Mouse (Mus musculus) kidney, postnatal 0 days (tissue): Measurements from ENCODE around the gene Nr3c2. TPM values are rescaled to one million over a fixed set of nuclear protein-coding genes. Genes with fewer than 3 reads are reported as not detected.

ENCODE experiments used
- ATAC-seq: fragments of 200-750 bp; cut with Nextera tagmentation; replicated peaks from 2 replicates; pipeline ENCODE4 v1.8.0; 2017; ENCODE audit warnings: low read depth, moderate number of reproducible peaks, moderate TSS enrichment, moderate library complexity; ENCODE audit not compliant: low FRiP score
- DNase-seq: peaks from one replicate; pipeline ENCODE4 v3.0.0-alpha.2; 2016; ENCODE audit warnings: low spot score
- H3K27ac ChIP-seq: fragments of 300-500 bp; sonication (generic); 2 replicates; pipeline ENCODE4 v1.5.1; 2014; ENCODE audit warnings: mild to moderate bottlenecking
- H3K27me3 ChIP-seq: fragments of 300-500 bp; sonication (generic); 2 replicates; pipeline ENCODE4 v1.6.1; 2014; ENCODE audit warnings: low read length, mixed read lengths; ENCODE audit not compliant: insufficient read depth
- H3K36me3 ChIP-seq: fragments of 300-500 bp; sonication (generic); 2 replicates; pipeline ENCODE4 v1.6.1; 2014; ENCODE audit warnings: low read length, mixed read lengths; ENCODE audit not compliant: insufficient read depth
- H3K4me1 ChIP-seq: fragments of 300-500 bp; sonication (generic); replicated peaks from 2 replicates; pipeline ENCODE4 v1.6.1; 2014; ENCODE audit warnings: antibody characterized with exemption, low read length, mixed read lengths; ENCODE audit not compliant: insufficient read depth
- H3K4me2 ChIP-seq: fragments of 300-500 bp; sonication (generic); 2 replicates; pipeline ENCODE4 v1.6.1; 2014; ENCODE audit warnings: mild to moderate bottlenecking, low read length, moderate library complexity, mixed read lengths
- H3K4me3 ChIP-seq: fragments of 300-500 bp; sonication (generic); replicated peaks from 2 replicates; pipeline ENCODE4 v1.5.1; 2014; ENCODE audit warnings: low read depth, low read length
- H3K9ac ChIP-seq: fragments of 300-500 bp; sonication (generic); 2 replicates; pipeline ENCODE4 v1.6.1; 2014; ENCODE audit warnings: low read depth, low read length
- H3K9me3 ChIP-seq: fragments of 300-500 bp; sonication (generic); replicated peaks from 2 replicates; pipeline ENCODE4 v1.6.1; 2016; ENCODE audit warnings: low read length, inconsistent platforms, mixed read lengths
- CTCF ChIP-seq: IDR thresholded peaks from 2 replicates; pipeline ENCODE4 v1.5.1; 2016; ENCODE audit warnings: antibody characterized with exemption, low read depth, mild to moderate bottlenecking, moderate library complexity
- WGBS: fragments of 180-500 bp; shearing (Covaris S2); extraction: QIAGEN DNeasy Blood & Tissue Kit; methylation state at CpG from one replicate; pipeline ENCODE4 v1.1.7; 2014; 5-methylcytosine and 5-hydroxymethylcytosine counted together
- polyA plus RNA-seq: library from polyadenylated mRNA; unstranded; fragments of >200 nt; fragmentation: Nextera tagmentation; extraction: Ambion mirVana; gene quantifications from 2 replicates; pipeline ENCODE4 v1.2.1, GENCODE M21; 2015

The Nr3c2 gene
- polyA plus RNA-seq, 1 experiment from 2014 or later: 8.3 TPM

DNA sequence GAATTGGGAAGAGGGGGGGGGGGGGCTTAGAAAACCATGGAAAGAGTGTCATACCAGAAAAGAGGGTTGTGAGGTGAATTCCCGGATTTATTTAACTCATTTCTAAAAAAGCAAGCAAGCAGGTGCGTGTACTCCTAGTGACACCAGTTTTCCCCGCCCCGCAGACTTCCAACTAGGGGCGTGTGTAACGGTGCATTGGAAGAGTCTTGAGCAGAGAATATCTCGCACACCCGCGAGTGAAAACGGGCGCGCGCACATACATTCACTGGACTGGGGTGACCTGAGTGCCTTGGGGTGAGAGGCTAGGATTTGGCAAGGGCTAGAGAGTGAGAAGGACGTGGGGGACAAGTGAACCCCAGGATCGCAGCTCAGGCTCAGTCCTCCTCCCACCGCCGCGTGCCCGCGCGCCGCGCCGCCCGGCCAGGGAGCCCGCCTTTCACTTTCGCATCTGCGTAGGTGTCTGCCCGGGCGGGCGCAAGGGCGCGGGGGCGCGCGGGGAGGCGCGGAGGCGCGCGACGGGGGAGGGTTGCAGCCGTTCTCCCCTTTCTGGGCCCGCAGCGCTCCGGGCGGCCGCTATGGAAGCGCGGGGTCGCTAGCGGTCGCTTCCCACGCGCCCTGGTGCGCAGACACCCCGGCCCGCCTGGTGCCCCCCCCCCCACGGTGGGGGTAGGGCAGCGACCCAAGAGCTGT is 376 bp upstream of the Nr3c2 start:
- ATAC-seq (peak; percentile 4; the same call in 1 of the 2 replicates), DNase-seq (peak; percentile 62)
- WGBS: under 1% methylated on average over 48 of the region's 60 CpGs
- Histone ChIP-seq H3K36me3 (no peaks in the 10 kb centered on the region), H3K4me1 (no peaks in the 10 kb centered on the region; the same call in 1 of the 2 replicates), H3K27ac (no peak overlapping the region), H3K9me3 (no peaks in the 10 kb centered on the region), H3K4me3 (peak overlapping the region; percentile 78), H3K4me2 (peak overlapping the region; percentile 100), H3K9ac (peak overlapping the region; percentile 60), H3K27me3 (peaks cover 3% of the 10 kb centered on the region; the same call in 1 of the 2 replicates)
- TF ChIP-seq CTCF: no peak; the same call in 1 of the 2 replicates

DNA sequence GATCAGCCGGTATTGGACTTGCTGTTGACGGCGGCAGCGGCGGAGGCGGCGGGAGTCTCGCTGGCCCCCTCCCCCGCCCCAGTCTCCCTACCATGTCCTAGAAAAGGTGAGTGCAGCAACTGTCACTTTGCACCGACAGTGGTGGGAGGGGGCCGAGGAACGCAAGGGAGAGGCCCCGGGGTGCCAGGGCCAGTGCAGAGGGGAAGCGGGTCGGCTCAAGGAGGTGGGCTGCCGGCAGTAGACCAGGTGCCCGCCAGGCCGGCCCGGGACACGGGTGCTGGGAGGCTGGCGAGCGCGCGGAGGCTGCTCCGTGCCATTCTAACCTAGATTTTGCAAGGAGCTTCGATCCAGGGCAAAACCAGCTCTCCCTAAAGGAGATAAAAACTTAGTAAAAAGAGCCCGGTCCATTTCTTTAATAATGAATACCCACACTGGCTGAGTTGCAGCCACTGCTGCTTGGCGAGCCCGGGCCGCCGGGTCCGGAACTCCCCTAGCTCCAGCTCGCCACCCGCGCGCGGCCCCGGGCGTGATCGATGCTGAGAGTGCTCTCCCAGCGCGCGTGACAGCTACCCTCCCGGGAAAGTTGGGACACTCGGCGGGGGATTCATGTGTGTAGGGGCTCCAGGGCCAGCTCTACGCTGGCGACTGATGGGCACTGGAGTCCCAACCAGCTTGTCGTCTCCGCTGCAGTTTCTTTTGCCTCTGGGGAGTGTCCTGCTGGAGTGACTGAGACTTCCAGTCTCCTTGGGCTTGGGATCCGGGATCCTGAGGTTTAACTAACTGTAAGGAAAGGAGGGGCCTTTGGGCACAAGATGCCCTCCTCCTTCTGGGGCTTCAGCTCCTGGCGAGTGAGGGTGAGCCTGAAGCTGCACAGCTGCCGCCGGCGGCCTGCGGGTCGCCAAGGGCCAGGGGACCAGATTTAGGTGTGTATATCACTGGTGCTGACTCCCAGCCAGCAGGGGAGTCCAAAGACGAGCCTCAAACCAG is 1.2 kb downstream of the Nr3c2 start:
- Histone ChIP-seq H3K4me2 (peak overlapping the region; percentile 100), H3K4me3 (peak overlapping the region; percentile 78), H3K36me3 (no peaks in the 10 kb centered on the region), H3K9ac (peak overlapping the region; percentile 14), H3K27me3 (peaks cover 3% of the 10 kb centered on the region; the same call in 1 of the 2 replicates), H3K9me3 (no peaks in the 10 kb centered on the region), H3K4me1 (no peaks in the 10 kb centered on the region; the same call in 1 of the 2 replicates), H3K27ac (no peak overlapping the region)
- under 1% methylated on average over 58 of the region's 58 CpGs for WGBS
- DNase-seq (peak; percentile 29), ATAC-seq (no peak)
- no peak for TF ChIP-seq CTCF

DNA sequence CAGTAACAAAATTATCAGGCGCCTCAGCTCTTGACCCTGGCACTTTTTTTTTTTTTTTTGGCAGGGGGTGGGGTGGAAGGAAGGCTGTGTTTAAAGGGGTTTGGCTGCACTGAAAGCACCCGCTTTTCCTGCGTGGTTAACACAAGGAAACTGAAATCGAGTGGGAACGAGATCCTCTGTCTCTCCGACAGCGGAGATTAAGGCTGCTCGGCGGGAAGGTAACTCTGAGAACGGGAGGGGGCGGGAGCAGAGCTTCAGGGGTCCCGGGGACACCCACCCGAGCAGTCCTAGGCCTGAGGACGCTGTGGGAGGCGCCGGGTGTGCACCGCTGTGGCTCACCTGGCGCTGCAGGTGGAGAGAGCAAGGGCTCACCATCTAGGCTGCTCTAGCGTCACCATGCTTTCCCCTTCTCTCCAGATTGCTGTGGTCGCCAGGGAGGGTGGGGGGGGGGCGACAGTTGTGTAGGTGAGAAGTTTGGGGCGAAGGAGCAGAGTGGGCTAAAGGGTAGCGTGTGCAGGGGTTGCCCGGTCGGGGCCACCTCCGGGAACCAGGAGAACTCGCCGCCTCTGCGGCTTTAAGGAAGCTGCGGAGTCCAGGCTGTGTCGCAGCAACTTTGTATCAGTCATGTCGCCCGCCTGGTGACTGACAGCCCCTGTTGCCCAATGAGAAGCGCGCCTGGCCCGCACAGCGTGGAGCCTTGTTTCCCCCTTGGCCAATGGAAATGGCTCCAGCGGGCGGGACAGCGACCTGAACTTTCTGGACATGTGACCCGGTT is 2.4 kb downstream of the Nr3c2 start:
- no peaks in the 10 kb centered on the region for H3K9me3 ChIP-seq
- no peaks in the 10 kb centered on the region for H3K36me3 ChIP-seq
- DNase-seq (peak; percentile 97), ATAC-seq (peak; percentile 99)
- TF ChIP-seq CTCF: no peak
- H3K27me3 ChIP-seq: peaks cover 3% of the 10 kb centered on the region; the same call in 1 of the 2 replicates
- no peak overlapping the region for H3K27ac ChIP-seq
- under 1% methylated on average over 40 of the region's 41 CpGs for WGBS
- peak overlapping the region; percentile 100 for H3K4me2 ChIP-seq
- H3K4me1 ChIP-seq: no peaks in the 10 kb centered on the region; the same call in 1 of the 2 replicates
- H3K9ac ChIP-seq: peak overlapping the region; percentile 56
- peak overlapping the region; percentile 78 for H3K4me3 ChIP-seq

- Histone ChIP-seq H3K9ac (peak overlapping the region; percentile 56; the same call in 1 of the 2 replicates), H3K4me2 (peak overlapping the region; percentile 100), H3K27me3 (peaks cover 1% of the 10 kb centered on the region; the same call in 1 of the 2 replicates), H3K27ac (no peak overlapping the region), H3K9me3 (no peaks in the 10 kb centered on the region), H3K4me3 (peak overlapping the region; percentile 78), H3K4me1 (no peaks in the 10 kb centered on the region; the same call in 1 of the 2 replicates), H3K36me3 (no peaks in the 10 kb centered on the region)
- WGBS: under 1% methylated on average over 34 of the region's 35 CpGs
- DNase-seq (no peak), ATAC-seq (no peak)
- TF ChIP-seq CTCF: no peak
These were observed 3.2 kb downstream of the Nr3c2 start for GRCm38 (mm10) chr8:76902205-76903078.

GRCm38 (mm10) chr8:76911206-76911605 is 12.0 kb downstream of the Nr3c2 start:
- ATAC-seq: no peak
- Histone ChIP-seq H3K27ac (no peak overlapping the region), H3K4me2 (no peak overlapping the region), H3K36me3 (0 out of 2 replicates have a peak, but pooled peaks cover 3% of the 10 kb centered on the region), H3K27me3 (no peaks in the 10 kb centered on the region), H3K9me3 (no peaks in the 10 kb centered on the region), H3K9ac (no peak overlapping the region), H3K4me1 (no peaks in the 10 kb centered on the region), H3K4me3 (no peak overlapping the region)
- no peak for DNase-seq
- no peak for TF ChIP-seq CTCF
